Mouse (Mus musculus) layer of hippocampus, postnatal 25 days (tissue): ENCODE results near the gene Alg11. TPM values are rescaled to one million over a fixed set of nuclear protein-coding genes. Genes with fewer than 3 reads are reported as not detected.
A peak's percentile ranks its signal among the peaks of the same experiment; 100 is the strongest.

Source experiments
- DNase-seq, 2 experiments: peaks; one replicate each; pipeline ENCODE4 v3.0.0; 2022; ENCODE audit warnings: mixed read lengths in 2 of 2, low spot score in 1 of 2; ENCODE audit errors: extremely low spot score in 1 of 2
- total RNA-seq, 2 experiments: library from RNA; stranded (reverse); gene quantifications; 2 replicates each; pipeline ENCODE4 v1.2.3; 2021

Gene Alg11
- 10 to 100 TPM; 34.2 to 39.1 TPM for total RNA-seq

DNA sequence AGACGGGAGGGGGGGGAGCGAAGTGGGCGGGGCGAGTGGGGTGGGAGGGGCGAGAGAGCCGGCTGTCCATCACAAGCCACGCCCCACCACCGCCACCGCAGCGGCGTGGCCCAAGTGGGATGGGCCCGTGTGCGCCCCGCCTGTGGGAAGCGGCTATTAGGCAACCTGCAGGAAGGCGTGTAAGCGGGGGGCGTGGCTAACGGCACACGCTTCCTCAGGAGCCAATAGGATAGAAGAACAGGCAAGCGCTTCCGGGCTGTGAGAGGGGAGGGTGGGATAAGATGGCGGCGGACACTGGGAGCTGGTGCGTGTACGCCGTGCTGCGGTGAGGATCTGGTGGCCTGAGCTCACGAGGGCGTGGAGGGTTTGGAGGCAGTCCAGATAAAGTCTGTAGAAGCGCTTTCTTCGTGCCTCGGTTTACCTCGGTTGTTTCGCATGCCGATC, at the start of gene Alg11:
Alg11 (plus strand) TSS at position 276 of the 444 bp plus-strand sequence.
- DNase-seq: peak; percentile 85

DNA sequence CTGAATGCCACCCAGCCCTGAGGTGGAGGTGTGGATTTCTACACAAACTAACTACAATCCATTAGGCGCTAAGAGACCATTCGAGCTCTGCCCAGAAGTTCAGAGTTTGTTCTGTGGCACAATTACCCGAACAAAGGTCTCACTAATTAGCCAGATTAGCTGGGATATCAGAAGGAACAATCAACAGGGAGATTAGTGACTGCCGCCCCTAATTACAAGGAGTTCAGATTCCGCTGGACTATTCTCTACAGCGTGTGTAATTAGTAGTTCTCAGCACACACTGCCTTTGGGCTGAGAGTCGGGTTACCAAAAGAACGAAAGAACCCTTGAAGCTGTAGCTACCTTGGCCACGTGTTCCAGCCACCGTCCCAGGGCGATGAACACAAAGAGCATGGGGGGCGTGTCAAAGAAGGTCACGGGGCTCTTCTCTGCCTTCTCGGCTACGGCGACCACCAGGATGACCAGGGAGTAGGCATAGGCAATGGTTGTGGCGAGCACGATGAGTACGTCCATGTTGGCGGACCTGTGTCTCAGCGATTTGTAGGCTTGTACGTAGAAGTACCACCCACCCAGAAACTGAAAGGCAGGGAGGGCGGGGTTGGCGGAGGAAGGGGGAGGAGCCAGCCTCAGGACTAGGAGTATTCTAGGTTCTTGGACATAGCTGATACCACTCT, 47.4 kb upstream of the Alg11 start:
- no peak for DNase-seq

DNA sequence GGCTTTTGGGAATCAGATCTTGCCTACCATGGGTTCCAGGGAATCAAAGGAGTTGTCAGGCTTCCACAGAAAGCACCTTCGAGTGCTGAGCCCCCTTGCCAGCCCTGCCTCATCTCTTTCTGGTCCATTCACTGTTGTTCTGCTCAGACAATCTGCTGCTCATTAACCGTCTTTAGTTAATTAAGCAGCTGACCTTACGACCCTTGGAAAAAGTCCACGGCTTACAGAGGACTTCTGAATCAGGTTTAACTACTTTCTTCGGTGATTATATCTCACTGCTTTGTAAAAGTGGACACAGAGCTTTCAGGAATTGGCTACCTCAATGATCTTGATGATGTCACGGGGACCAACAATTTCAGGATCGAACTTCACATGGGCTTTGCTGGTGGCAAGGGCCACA, 42.8 kb upstream of the Alg11 start:
- DNase-seq: no peak

DNA sequence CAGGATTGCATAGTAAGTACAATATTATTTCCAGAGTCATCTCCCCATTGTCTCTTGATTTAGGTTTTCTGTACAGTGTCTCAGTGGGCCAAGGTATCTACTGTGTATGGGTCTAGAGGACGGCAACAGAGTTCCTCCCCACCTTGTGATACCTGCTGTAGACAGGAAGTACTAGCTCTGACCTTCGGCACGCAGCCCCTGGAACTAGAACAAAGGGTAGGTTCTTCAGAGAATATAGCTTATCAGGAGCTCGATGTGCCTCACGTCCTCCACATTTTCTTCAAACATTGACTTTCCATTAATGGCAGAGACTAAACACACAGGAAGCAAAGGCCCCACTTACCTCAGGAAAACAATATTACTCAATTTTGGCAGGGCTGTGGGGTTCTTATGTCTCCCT, 41.0 kb upstream of the Alg11 start:
- no peak for DNase-seq

DNA sequence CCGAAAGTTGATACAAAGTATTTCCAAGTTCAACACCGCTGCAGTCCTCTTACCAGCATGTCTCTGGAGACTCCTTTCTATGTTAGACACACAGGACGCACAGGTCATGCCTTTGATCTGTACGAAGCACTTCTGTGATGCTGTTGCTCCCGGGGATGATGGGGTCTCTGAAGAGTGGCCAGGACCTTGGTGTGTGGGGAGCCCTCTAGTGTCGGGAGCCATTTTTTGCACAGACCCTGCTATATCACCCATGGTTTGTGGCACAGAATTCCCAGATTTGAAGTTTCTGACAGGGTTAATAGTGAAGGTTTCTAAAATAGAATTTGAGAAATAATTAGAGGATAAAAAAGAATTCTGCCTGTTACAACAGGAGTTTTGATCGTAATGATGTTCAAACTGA, 38.3 kb upstream of the Alg11 start:
- no peak for DNase-seq

DNA sequence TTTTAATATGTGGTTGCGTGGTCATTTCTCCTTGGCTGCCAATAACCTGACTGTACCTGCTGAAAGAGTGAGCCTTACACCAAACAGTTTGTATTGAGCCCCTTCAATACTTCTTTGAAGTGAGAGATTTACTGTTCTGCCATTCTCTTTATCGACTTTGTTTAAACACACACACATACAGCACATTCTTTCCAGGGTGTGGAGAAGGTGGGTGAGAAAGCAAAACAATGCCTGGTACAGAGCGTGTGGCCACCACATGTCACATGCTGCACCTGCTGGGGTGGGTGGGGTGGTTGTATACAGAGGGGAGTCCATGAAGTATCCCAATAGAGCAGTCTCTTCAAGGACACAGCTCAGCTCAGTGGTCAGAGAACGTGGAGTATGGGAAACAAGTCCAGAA, 35.3 kb upstream of the Alg11 start:
- DNase-seq: no peak

DNA sequence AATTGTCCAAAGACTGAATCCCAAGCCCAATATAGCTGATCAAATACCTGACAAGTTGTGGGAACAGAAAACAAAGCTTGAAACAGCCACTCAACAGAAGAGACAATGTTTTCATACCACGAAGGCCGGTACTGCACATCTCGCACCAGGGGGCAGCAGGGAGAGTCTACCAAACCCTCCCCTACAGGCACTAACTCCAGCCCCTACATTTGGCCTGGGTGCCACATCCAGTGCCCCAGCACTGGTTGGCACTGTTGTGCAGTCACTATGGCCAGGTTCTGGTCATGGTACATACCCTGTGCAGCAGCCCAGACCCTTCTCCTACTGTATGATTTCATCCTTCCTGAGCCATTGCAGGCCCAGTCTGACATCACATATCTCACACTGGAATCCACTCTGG, 31.5 kb upstream of the Alg11 start:
- no peak for DNase-seq

DNA sequence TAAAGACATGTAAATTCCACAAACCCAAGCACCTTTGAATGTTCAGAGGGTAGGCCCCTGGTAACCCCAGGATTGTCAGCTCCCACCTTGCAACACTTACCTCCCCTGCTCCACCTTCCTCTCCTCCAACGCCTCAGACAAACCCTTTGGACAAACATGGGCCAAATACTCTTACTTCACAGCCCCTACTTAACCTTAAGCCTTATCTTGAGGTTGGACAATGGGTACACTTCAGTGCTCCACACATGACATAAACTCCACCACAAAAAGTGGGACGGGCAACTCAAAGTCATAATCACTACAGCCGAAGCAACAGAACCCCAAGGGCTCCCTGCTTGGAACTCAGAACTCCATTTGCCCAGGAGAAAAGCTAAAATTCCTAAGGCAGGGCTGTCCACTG, 29.5 kb upstream of the Alg11 start:
- DNase-seq: no peak

DNA sequence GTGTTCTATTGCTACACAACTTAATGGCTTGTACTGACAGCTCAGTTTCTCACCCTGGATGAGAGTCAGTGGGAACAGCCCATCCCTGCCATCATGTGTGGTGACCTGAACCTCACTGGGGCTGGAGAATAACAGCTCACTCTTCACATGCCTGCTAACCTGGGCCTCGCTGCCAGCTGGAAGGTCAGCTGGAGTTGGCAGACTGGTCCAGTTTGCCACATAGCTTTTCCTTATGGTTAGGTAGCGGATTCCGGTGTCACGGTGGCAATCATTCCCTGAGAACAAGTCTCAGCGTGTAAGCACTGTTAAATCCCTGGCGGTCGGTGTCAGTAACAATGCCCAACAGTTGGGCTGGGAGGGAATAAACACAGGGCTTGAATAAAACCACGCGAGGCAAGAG, 24.4 kb upstream of the Alg11 start:
- no peak for DNase-seq

DNA sequence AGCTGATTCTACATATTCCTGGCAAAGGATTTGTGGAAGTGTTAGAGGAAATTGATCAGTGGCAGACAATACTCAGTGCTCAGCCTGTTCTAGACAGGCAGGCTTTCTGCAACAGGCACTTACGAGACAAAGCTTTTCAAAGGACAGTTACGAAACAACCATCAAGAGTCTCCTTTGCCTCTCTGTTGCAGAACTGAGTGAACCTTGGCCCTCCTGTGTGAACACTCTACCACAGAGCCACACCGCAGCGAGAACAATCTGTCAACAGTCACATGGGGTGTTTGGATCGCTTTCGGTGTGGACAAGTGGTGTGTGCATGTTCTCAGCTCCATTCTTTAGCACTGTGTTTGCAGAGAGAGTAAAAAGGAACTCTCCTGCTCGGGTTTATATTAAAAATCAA, 23.5 kb upstream of the Alg11 start:
- no peak for DNase-seq

DNA sequence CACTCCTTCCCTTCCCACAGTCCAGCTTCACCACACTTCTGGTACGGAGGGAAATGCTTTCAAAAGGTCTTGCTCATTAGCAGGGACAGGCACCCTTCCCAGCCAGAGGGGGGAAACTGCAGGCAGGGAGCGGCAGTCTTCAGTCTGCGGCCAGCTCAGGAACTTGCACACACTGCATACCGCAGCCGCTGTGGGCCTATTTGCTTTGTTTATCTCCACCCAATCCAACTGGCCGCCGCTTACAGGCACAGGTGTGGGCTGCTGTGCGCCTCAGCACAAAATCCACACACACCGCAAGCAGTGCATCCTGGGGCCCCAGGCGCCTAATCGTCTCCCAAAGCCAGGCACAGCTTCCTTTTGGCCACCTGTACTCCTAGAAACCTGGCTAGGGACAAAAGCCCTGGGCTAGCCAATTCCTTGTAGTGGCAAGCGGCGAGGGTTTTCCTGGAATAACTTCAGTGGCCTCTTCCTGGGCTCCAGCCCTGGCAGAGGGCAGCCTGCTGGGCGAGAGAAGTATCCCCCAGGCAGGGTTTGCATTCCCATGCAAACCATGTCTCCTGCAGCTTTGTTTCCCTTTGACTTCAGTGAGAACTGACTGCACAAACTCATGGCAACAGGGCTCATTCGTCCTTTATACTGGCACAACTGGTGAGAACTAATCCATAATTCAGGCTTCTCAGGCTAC, 20.9 kb upstream of the Alg11 start:
- no peak for DNase-seq

DNA sequence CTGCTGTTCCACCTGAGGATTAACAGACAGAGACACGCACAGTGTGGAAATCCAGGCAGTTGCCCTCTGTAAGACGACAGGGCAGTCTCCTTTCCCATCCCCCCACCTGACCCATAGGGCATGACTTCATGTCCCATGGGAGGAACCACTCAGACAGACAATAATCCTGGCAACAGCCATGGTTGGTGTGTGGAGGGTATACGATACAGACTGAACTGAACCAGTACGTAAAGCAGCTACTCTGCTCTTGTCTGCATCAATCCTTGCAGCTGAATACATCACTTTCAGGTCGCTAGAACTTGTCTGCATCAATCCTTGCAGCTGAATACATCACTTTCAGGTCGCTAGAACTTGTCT, 20.4 kb upstream of the Alg11 start:
- no peak for DNase-seq

DNA sequence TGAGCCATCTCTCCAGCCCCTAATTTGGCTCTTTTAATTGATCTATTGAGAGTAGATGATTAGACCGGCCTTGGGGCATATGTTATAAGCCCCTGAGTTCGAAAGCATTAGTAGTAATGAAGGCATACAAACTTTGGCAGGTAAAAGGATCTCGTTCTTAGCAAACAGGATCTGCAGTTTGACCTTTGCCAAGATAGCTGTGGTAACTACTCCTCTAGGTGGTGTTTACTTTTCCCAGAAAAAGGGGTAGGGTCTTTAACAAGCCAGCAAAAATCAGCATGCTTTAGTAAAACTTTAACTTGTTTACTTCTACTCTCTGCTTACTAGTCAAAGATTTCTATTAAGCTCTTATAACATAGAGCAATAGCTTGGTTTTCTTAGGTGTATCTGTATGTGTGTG, 18.0 kb upstream of the Alg11 start:
- DNase-seq: no peak

DNA sequence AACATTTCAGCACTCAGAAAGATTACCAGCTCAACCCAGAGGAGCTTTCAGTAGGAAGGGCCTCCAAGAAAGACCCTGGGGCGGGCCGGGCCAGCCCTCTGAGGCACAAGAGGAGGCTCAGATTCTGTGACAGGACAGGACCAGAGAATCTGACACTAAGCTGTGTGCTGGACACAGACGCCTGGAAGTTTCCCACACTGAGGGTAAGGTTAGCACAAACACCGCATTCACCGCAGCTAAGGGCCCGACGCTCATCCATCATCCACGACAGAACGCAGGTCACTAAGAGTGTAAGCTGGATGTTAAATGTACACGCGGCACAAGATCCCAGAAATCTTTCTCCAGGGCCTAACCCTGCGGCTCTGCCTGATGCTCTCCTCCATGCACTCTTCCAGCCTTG, 16.8 kb upstream of the Alg11 start:
- no peak for DNase-seq

DNA sequence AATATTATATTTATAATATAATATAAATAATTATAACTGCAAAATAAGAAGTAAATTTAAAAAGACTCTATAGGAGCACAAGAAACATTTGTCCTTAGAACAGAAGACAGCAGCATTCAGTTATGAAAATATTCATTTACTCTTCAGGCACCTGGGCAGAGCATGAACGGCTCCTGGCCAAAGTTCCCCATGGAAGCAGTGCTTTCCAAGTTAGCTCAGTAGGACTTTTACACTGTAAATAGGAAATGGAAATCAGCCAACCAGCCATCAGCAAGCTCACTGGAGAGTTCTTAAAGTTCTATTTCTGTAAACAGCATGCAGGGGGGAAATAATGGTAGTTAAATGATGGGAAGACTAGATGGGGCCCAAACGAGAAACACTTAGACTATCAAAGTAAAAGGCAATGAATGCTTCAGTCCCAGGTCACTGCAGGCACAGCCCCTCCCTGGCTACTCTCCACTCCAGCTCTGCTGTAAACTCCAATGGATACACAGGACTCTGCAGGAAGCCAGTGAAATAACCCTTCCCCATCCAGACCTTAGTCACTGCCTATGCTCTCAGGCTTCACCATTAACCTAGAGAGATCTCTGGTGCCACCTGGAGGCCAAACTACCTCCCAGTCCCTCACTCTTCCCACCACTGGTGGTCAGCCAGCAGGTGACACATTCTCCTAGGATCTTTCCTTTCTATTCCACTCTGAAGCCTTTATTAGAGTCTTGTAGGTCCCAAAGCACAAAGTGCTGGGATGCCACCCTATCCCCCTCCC, 12.6 kb upstream of the Alg11 start:
- peak in 1 of 2 experiments; percentile 48 for DNase-seq

DNA sequence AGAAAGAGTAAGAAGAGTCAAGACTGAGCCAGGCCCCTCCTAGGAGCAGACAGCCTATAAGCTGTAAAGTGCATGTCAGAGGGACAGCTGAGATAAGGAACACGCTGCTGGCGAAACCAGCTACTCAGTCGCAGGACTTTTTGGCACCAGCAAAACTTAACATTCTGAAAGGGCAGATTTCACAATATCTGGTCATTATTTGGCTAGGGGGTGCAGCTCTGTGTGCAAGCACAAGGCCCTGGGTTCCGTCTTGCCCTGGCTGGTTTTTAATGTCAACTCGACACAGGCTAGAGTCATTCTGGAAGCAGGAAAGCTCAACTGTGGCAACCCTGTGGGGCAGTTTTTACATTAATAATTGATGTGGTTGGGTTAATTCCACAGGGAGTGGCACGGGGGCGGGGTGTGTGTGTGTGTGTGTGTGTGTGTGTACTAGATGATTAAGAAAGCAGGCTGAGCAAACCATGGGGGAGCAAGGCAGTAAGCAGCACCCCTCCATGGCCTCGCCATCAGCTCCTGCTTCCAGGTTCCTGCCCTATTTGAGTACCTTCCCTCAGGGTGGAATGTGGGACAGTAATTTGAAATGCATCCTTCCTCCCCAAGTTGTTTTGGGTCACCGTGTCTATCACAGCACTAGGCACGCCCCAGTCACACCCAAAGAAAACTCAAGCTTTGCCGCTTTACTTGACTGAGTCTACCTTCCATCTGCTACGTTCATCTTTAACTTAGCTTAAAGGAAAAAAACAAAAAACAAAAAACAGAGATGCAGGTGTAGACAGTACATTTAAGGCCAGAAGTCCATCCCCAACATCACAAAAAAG, 5.6 kb upstream of the Alg11 start:
- no peak for DNase-seq

DNA sequence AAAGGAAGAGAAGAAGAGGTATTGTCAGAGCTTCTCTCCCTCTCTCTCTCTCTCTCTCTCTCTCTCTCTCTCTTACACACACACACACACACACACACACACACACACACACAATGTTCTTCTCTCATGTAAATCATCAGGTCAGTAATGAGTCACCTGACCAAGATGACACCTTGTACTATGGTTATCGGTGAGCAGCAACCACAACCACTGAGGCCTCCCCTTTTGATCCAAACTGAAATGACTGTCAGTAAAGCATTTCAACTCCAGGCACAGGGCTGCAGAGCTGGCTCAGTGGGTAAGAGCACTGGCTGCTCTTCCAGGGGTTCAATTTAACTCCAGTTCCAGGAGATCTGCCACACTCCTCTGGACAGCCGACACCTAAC, 5.0 kb upstream of the Alg11 start:
- DNase-seq: no peak

DNA sequence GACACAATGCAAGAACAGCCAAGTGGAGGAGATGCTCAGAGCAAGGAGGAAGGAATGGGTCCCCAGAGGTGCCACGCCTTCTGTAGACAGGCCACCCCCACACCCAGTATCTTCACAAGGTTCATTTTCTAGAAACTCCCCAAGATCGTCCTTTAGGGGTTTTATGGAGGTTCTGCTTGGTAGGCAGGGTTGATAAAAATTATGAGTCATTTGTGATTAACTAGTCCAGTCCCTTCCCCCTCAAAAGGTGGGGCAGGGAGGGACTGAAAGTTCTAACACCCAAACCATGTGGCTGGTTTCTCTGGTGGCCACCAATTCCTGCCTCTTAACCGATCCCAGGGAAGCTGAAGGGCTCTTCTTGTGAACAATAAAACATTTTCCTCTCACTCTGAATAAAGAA, 3.7 kb upstream of the Alg11 start:
- DNase-seq: no peak

DNA sequence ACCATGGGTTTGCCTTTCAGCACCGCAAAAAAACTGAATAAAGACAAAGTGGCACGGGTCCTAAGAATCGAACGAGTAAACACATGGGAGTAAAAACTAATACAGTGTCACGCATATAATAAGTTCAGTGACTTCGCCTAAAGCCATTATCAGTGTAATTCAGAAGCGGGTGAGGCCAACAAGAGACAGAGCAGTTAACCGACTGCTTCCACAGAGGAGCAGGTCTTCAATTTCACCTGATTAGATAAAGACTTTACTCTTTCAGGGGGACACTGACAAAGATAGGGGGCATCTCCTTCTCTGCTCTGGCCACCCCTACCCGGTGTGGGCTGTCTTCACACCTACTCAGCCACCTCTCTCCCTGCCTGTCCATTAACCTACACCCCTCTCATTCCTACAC, 2.2 kb upstream of the Alg11 start:
- no peak for DNase-seq

DNA sequence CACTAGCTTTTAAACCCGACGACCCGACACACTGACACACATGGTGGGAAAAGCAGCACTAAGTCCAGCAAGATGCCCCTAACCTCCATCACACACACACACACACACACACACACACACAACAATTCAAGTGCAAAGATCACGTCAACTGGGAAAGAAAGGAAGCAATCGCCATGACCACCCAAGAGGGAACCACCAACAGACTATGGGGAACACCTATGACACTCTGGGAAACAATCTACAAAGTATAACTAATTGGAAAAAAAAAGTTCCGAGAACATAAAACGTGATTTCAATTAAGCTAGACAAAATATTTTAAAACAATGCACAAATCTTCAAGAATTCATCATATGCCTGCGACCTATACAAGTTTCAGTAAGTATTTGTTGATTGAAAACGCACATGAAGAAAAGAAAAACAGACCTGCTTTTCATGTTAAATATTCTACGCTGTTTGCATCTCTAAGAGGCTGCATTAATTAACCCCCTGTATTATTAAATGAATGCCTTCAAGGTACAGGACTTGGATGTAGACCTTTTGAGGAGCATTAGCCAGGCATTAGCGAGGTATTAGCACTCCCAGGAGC, 1.3 kb upstream of the Alg11 start:
- no peak for DNase-seq
